Mouse (Mus musculus) ovary, adult 18-20 months (tissue): ENCODE data around the gene Apaf1.

Experiments used
- DNase-seq: peaks from one replicate; pipeline ENCODE4 v3.0.0; 2022; ENCODE audit warnings: low spot score, mixed read lengths

The Apaf1 gene

GRCm38 (mm10) chr10:90974491-90974890 lies 108.1 kb downstream of the Apaf1 start:
- DNase-seq, result no peak

- no peak for DNase-seq
Measured at GRCm38 (mm10) chr10:90974084-90974483, 108.5 kb downstream of the Apaf1 start.

- no peak for DNase-seq
Measured at GRCm38 (mm10) chr10:90970560-90970959, 112.0 kb downstream of the Apaf1 start.

- DNase-seq, result no peak
Measured at GRCm38 (mm10) chr10:90969355-90970174, 113.0 kb downstream of the Apaf1 start.

- DNase-seq, result no peak
Measured at GRCm38 (mm10) chr10:90968247-90968646, 114.3 kb downstream of the Apaf1 start.

- DNase-seq, result no peak
Measured at GRCm38 (mm10) chr10:90966821-90967220, 115.7 kb downstream of the Apaf1 start.

- no peak for DNase-seq
Measured at GRCm38 (mm10) chr10:90965671-90966315, 116.8 kb downstream of the Apaf1 start.

- no peak for DNase-seq
Measured at GRCm38 (mm10) chr10:90964511-90964910, 118.1 kb downstream of the Apaf1 start.

- no peak for DNase-seq
Measured at GRCm38 (mm10) chr10:90960374-90960773, 122.2 kb downstream of the Apaf1 start.

GRCm38 (mm10) chr10:90953821-90954220 lies 128.7 kb downstream of the Apaf1 start:
- no peak for DNase-seq

- DNase-seq, result no peak
Measured at GRCm38 (mm10) chr10:90953103-90953709, 129.4 kb downstream of the Apaf1 start.

GRCm38 (mm10) chr10:90947608-90948373 lies 134.8 kb downstream of the Apaf1 start:
- DNase-seq, result no peak

GRCm38 (mm10) chr10:90947043-90947442 lies 135.5 kb downstream of the Apaf1 start:
- DNase-seq, result no peak

- DNase-seq, result no peak
Measured at GRCm38 (mm10) chr10:90942001-90942700, 140.4 kb downstream of the Apaf1 start.

- no peak for DNase-seq
Measured at GRCm38 (mm10) chr10:90940521-90941520, 141.7 kb downstream of the Apaf1 start.
